Mouse (Mus musculus): ENCODE results near the gene Tuba1b. TPM values are rescaled to one million over a fixed set of nuclear protein-coding genes. Genes with fewer than 3 reads are reported as not detected.

The Tuba1b gene
- polyA plus RNA-seq, 1 experiment from 2014 or later = 2,766 TPM

- H3K27me3 ChIP-seq (ENCODE audit: poor library complexity, severe bottlenecking) = peaks cover 75% of the 10 kb centered on the region
- DNase-seq (ENCODE audit: extremely low spot score, low spot score) = no peak
- 11% methylated on average over 19 of the region's 19 CpGs for WGBS
These were observed 43.1 kb downstream of the Tuba1b start for GRCm38 (mm10) chr15:98891198-98891742.

DNA sequence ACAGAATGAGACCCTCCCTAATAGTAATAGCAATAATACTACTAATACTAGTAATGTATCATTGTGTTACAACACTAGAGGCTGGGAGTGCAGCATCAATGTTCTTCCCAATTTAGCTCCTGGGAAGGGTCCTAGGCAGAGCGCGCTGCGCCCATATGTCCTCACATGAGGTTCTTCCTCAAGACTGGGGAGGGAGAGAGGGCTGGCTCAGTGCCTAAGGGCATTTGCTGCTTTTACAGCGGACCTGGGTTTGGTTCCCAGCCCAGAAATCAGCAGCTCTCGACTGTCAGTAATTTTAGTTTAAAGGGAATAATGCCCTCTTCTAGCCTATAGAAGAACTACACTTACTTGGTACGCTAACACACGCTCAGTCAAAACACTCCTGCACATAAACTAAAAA lies 46.8 kb downstream of the Tuba1b start:
- Histone ChIP-seq H3K4me3 (no peak overlapping the region), H3K36me3 (replicated peaks) (no peaks in the 10 kb centered on the region), H3K27me3 (ENCODE audit: poor library complexity, severe bottlenecking) (peaks cover 37% of the 10 kb centered on the region), H3K9me3 (no peaks in the 10 kb centered on the region), H3K4me1 (peaks cover 5% of the 10 kb centered on the region), H3K27ac (no peak overlapping the region)
- WGBS = 86% methylated on average over 7 of the region's 7 CpGs
- no peak for DNase-seq (ENCODE audit: extremely low spot score, low spot score)

More at GRCm38 (mm10) chr15:98891198-98891742, 43.1 kb downstream of the Tuba1b start:
- Histone ChIP-seq H3K4me1 (peaks cover 42% of the 10 kb centered on the region), H3K36me3 (replicated peaks) (no peaks in the 10 kb centered on the region), H3K27ac (no peak overlapping the region; the same call in 1 of the 2 replicates), H3K9me3 (no peaks in the 10 kb centered on the region), H3K4me3 (peak overlapping the region; percentile 29; the same call in 1 of the 2 replicates)

DNA sequence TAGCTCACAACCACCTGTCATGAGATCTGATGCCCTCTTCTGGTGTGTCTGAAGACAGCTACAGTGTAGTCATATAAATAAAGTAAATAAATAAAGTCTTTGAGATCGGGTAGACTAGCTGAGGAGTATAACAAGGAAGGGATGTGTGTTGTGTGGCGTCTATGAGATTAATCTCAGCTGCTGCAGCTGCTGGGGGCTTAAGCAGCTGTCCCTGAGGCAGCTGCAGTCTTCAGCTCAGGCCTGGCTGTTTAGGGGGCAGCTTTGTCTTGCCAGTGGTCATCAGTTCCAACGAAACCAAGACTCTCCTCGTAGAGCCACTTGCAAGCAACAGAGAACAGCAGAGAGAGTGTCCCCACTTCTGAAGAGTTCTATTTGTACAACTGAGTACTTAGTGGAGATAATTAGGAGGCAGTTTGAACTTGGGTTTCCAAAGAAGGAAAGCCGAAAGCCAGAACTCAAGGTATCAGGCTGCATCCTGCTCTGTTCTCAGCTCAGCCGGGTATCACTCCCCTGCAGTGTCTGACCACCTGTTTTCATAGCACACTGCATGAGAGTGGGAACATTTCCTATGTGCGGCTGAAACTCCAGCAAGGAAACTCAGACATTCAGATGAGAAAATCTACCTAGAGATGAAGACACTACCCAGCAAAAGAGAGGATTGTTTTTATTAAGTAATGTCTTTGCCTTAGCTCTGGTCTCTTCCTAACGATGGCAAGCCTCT lies 47.5 kb downstream of the Tuba1b start:
- H3K36me3 ChIP-seq (replicated peaks) = no peaks in the 10 kb centered on the region
- H3K27me3 ChIP-seq (ENCODE audit: poor library complexity, severe bottlenecking) = peaks cover 30% of the 10 kb centered on the region
- WGBS = 80% methylated on average over 8 of the region's 8 CpGs
- H3K4me1 ChIP-seq = peaks cover 10% of the 10 kb centered on the region
- H3K27ac ChIP-seq = no peak overlapping the region
- no peak for DNase-seq (ENCODE audit: extremely low spot score, low spot score)
- H3K9me3 ChIP-seq = no peaks in the 10 kb centered on the region
- H3K4me3 ChIP-seq = no peak overlapping the region

DNA sequence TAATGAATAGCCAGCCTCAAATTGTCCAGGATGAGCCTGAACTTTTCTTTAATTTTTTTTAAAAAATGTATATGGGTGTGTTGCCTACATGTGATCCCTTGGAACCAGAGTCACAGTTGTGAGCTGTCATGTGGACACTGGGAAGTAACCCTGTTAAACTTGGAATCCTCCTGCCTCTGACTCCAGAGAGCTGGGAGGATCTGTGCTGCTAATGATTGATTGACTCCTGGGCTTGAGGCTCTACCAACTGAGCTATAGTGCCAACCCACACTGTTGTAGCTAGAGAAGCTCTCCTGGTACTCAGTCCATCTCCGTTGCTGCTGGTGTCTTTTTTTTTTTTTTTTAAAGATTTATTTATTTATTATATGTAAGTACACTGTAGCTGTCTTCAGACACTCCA lies 50.3 kb downstream of the Tuba1b start:
- Histone ChIP-seq H3K27ac (no peak overlapping the region), H3K4me3 (no peak overlapping the region), H3K4me1 (peaks cover 29% of the 10 kb centered on the region), H3K27me3 (ENCODE audit: poor library complexity, severe bottlenecking) (peaks cover 12% of the 10 kb centered on the region), H3K36me3 (replicated peaks) (peaks cover 6% of the 10 kb centered on the region), H3K9me3 (no peaks in the 10 kb centered on the region)
- no peak for DNase-seq (ENCODE audit: extremely low spot score, low spot score)
- 74% methylated on average over 1 of the region's 1 CpGs for WGBS

DNA sequence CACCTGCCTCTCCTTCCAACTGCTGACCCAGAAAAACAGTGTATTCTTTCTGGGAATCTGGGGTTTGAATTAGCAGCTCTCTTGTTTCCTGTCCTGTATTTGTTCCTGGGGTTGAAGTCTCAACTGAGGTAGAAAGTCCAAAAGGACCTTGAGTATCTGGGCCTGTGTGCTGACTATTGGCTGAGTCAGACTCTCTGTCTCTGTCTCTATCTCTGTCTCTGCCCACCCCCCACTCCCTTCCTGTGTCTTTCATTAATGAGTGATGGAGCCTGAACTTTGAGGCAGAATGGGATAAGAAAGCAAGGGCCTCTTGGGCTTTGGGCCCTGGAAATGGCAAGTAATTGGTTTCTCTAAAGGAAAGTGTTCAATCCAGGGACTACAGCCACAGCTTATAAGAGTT lies 50.7 kb downstream of the Tuba1b start:
- Histone ChIP-seq H3K4me3 (no peak overlapping the region), H3K9me3 (no peaks in the 10 kb centered on the region), H3K27ac (no peak overlapping the region), H3K27me3 (ENCODE audit: poor library complexity, severe bottlenecking) (peaks cover 8% of the 10 kb centered on the region), H3K4me1 (peaks cover 31% of the 10 kb centered on the region), H3K36me3 (replicated peaks) (peaks cover 10% of the 10 kb centered on the region)
- DNase-seq (ENCODE audit: extremely low spot score, low spot score) = no peak

- H3K4me1 ChIP-seq = peaks cover 31% of the 10 kb centered on the region
- no peaks in the 10 kb centered on the region for H3K9me3 ChIP-seq
- peaks cover 17% of the 10 kb centered on the region for H3K36me3 ChIP-seq (replicated peaks)
- H3K27me3 ChIP-seq (ENCODE audit: poor library complexity, severe bottlenecking) = no peaks in the 10 kb centered on the region
- H3K27ac ChIP-seq = peak overlapping the region; percentile 89
- H3K4me3 ChIP-seq = peak overlapping the region; percentile 71
- 2% methylated on average over 5 of the region's 5 CpGs for WGBS
- DNase-seq (ENCODE audit: extremely low spot score, low spot score) = no peak
These were observed 52.7 kb downstream of the Tuba1b start for GRCm38 (mm10) chr15:98881656-98882008.

Other genes starting within 250 kb of the Tuba1b start
- gene Ccdc65, start 226.4 kb downstream of the Tuba1b start, polyA plus RNA-seq (2016; fragmentation: Nextera tagmentation; extraction: Ambion mirVana) = 0.86 and 0.90 TPM in 2 replicates
- gene Fkbp11, start 206.4 kb downstream of the Tuba1b start, polyA plus RNA-seq (2016; fragmentation: Nextera tagmentation; extraction: Ambion mirVana) = 16.7 and 17.1 TPM in 2 replicates
- 42.1 and 42.5 TPM in 2 replicates for gene Arf3, start 171.4 kb downstream of the Tuba1b start, polyA plus RNA-seq (2016; fragmentation: Nextera tagmentation; extraction: Ambion mirVana)
- gene Wnt10b, start 156.4 kb downstream of the Tuba1b start, polyA plus RNA-seq (2016; fragmentation: Nextera tagmentation; extraction: Ambion mirVana) = 0.12 and 0.33 TPM in 2 replicates
- 0.49 and 1.3 TPM in 2 replicates for gene Wnt1, start 144.7 kb downstream of the Tuba1b start, polyA plus RNA-seq (2016; fragmentation: Nextera tagmentation; extraction: Ambion mirVana)
- gene Ddn, start 125.1 kb downstream of the Tuba1b start, polyA plus RNA-seq (2016; fragmentation: Nextera tagmentation; extraction: Ambion mirVana) = 0.10 TPM in 1 of 2 replicates, not detected in the other
- 90.4 and 93.5 TPM in 2 replicates for gene Prkag1, start 103.0 kb downstream of the Tuba1b start, polyA plus RNA-seq (2016; fragmentation: Nextera tagmentation; extraction: Ambion mirVana)
- 10.8 and 11.8 TPM in 2 replicates for gene Kmt2d, start 63.4 kb downstream of the Tuba1b start, polyA plus RNA-seq (2016; fragmentation: Nextera tagmentation; extraction: Ambion mirVana)
- gene Rhebl1, start 40.0 kb downstream of the Tuba1b start, polyA plus RNA-seq (2016; fragmentation: Nextera tagmentation; extraction: Ambion mirVana) = 22.2 and 25.9 TPM in 2 replicates
- 0.24 and 0.48 TPM in 2 replicates for gene Dhh, start 36.0 kb downstream of the Tuba1b start, polyA plus RNA-seq (2016; fragmentation: Nextera tagmentation; extraction: Ambion mirVana)
- 23.9 and 25.3 TPM in 2 replicates for gene Lmbr1l, start 16.3 kb downstream of the Tuba1b start, polyA plus RNA-seq (2016; fragmentation: Nextera tagmentation; extraction: Ambion mirVana)
- not detected in 2 replicates for gene Gm49450, start 19.0 kb upstream of the Tuba1b start, polyA plus RNA-seq (2016; fragmentation: Nextera tagmentation; extraction: Ambion mirVana)
- gene Tuba1a, start 19.1 kb upstream of the Tuba1b start, polyA plus RNA-seq (2016; fragmentation: Nextera tagmentation; extraction: Ambion mirVana) = 2,769 and 3,107 TPM in 2 replicates
- 160 and 171 TPM in 2 replicates for gene Tuba1c, start 95.3 kb upstream of the Tuba1b start, polyA plus RNA-seq (2016; fragmentation: Nextera tagmentation; extraction: Ambion mirVana)
- 0.20 and 0.33 TPM in 2 replicates for gene Prph, start 120.6 kb upstream of the Tuba1b start, polyA plus RNA-seq (2016; fragmentation: Nextera tagmentation; extraction: Ambion mirVana)
- gene Troap, start 140.0 kb upstream of the Tuba1b start, polyA plus RNA-seq (2016; fragmentation: Nextera tagmentation; extraction: Ambion mirVana) = 51.1 and 53.1 TPM in 2 replicates
- gene C1ql4, start 153.3 kb upstream of the Tuba1b start, polyA plus RNA-seq (2016; fragmentation: Nextera tagmentation; extraction: Ambion mirVana) = 0.12 TPM in 1 of 2 replicates, not detected in the other
- 1.0 and 1.2 TPM in 2 replicates for gene Dnajc22, start 158.6 kb upstream of the Tuba1b start, polyA plus RNA-seq (2016; fragmentation: Nextera tagmentation; extraction: Ambion mirVana)
- gene Spats2, start 191.4 kb upstream of the Tuba1b start, polyA plus RNA-seq (2016; fragmentation: Nextera tagmentation; extraction: Ambion mirVana) = 53.5 and 56.5 TPM in 2 replicates